Mouse (Mus musculus) heart, postnatal 4 days (tissue): ENCODE measurements around the gene Sfswap. TPM values are rescaled to one million over a fixed set of nuclear protein-coding genes. Genes with fewer than 3 reads are reported as not detected.
"Not testable (repeated sequence)": the region's sequence is repeated elsewhere in the genome, so short reads cannot be mapped to it uniquely, and the experiment has no call there.

Experiments
- DNase-seq: peaks from one replicate; pipeline ENCODE4 v3.0.0; 2021
- total RNA-seq, 2 experiments: library from RNA; stranded (reverse); gene quantifications; 2 replicates each; pipeline ENCODE4 v1.2.3; 2021

The Sfswap gene
- 10 to 100 TPM; 55.4 to 56.2 TPM for total RNA-seq

DNA sequence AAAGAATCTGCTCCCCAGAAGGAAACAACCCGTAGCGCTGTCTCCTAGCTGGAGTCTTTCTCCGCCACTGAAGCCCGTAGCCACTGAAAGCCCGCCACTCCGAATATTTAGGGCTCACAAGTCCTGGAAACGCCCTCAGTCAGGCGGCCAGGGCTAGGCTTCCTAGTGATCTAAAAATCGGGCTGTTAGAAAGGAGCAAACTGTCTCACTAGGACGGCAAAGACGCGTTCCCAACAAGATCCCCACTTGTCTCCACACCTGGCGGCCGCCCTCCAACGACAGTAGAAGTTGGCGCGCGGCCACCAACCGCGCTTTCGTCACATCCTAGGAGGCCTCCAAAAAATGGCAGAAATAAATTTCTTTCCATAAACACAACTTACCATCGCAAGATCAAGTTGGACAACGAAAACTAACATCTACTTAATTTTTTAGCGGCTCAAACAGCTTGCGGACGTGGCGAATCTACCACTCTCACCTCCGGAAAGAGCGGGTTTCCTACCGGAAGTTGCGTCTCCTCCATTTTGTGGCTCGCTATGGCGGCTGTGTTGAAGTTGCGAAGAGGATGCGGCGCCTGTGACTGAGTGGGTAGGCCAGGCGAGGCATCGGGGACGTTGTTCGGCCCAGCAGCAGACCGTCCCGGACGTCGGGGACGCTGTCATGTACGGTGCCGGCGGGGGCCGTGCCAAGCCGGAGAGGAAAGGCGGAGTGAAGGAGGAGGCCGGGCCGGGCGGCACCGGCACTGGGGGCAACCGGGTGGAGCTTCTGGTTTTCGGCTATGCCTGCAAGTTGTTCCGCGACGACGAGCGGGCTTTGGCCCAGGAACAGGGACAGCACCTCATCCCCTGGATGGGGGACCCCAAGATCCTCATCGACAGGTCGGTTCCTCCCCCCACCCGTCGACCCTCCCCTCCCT lies at the start of gene Sfswap:
TSS of gene Sfswap (plus strand) at position 500 of the 913 bp plus-strand sequence.
- peak; percentile 84 for DNase-seq

DNA sequence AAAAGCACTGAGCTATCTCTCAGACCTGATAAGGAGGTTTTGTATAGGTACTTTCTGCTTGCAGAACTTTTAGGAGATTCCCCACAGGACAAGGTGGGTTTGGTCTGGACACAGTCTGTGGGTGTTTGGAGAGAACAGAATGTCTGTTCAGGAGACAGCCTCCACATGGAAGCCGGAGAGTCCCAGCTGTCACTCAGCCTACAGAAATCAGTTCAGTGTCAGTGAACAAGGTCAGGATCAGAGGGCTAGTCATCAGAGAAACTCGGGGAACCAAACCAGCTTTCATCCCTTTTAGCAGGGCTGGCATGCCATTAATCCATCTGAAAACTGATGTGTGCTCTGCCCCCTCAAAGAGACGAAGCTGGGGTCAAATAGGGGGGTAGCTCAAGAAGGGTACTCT lies 48.5 kb upstream of the Sfswap start:
- DNase-seq, result no peak

DNA sequence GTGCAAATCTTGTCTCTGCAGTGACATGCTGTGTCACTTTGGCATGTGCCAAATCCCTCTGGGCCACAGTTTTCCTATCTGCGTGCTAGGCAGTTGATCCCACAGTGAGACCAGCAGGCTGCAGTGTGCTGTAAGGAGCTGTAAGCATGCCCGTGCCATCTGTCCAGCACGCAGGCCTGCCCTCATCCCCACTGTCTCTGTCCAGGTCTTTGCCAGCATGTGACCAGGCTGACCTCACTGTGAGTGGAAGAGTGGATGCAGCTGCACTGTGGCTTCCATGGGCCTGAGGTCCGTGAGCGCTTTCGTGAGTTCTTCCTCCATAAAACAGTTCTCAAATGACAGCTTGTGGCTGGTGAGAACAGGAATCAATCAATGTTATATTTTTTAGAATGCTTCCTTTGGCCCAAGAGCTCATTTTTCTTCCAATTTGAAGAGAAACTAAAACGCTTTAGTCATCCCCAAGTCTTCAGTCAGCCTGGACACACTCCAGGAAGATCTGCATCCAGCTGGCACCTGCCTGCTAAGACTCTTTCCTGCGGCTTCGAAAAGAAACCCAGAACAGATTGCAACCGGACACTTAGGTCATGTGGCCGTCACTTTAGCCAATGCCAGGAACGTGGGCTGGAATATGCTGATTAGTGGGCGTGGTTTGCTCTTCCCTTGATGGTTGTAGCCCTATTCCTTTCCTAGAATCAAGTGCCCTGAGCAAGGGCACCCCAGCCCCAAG lies 46.1 kb upstream of the Sfswap start:
- peak; percentile 84 for DNase-seq

DNA sequence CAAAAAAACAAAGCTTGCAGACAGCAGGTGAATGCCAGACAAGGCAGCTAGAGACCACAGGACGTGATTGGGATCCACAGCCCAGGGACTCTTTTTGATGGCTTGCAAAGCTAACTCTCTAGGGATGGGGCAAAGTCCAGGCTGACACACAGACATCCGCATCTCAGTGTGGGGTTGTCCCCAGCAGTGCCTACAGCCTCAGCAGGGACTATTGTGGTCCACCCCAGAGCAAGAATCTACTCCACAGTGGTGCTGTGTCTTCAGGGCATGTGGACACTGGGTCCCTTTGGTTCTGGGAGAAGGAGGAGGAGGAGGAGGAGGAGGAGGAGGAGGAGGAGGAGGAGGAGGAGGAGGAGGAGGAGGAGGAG lies 45.5 kb upstream of the Sfswap start:
- no peak for DNase-seq

DNA sequence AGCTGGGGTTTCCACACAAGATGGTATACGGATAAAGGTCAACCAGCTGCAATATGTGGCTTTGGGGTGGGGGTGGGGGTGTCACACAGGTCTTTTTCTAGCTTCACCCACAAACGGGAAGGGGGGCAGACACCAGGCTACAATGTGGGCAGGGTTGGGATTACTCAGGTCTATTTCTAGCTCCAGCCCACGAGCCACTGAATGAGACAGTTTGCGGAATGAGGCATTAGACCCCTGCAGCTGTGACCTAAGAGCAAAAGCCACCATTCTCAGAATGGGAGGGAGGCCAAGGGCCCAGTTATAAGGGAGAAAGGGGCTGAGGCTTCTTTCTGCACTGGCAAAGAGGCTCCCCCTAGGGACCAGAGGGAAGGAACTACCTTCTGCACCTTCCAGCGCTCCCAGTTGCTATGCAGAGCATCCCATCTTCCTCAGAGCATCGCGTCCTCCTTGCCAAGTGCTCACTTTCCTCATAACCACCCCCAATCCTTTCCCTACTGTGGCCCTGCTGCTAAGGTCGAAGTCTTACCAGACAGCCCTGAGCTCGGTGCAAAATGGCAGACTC lies 44.4 kb upstream of the Sfswap start:
- DNase-seq, result no peak

DNA sequence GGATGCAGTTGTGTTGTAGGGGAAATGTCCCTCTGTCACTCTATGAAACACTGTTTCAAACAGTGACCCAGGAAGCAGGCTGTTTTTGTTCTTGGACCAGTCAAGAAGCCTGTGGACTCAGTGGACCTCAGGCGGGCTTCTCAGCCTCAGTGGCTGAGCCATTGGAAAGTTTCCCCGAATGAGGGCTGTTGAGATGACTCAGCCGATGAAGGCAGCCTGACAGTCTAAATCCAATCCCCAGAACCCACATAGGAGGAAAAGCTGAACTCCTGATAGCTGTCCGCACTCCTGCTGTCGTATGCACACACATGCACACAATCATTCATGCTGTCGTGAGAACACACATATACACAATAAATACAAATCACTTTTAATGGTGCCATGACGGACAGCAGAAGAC lies 42.9 kb upstream of the Sfswap start:
- DNase-seq, result no peak

DNA sequence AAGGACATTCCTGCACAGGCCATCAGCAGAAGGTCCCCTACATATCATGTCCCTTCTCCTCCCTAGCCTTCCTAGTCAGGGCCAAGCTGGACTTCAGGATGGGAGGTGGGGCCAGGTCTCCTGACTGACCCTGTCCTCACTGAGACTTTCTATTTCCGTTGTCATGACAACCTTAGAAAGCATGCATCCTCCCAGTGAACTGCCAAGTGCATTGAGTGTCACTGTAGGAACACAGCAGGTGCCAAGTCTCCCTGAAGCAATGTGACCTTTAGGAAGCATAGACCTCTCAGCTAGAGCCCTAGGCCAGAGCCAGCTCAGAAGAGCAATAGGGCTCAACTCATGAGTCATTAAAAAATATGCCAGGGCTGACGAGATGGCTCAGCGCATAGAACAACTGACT lies 42.5 kb upstream of the Sfswap start:
- no peak for DNase-seq

DNA sequence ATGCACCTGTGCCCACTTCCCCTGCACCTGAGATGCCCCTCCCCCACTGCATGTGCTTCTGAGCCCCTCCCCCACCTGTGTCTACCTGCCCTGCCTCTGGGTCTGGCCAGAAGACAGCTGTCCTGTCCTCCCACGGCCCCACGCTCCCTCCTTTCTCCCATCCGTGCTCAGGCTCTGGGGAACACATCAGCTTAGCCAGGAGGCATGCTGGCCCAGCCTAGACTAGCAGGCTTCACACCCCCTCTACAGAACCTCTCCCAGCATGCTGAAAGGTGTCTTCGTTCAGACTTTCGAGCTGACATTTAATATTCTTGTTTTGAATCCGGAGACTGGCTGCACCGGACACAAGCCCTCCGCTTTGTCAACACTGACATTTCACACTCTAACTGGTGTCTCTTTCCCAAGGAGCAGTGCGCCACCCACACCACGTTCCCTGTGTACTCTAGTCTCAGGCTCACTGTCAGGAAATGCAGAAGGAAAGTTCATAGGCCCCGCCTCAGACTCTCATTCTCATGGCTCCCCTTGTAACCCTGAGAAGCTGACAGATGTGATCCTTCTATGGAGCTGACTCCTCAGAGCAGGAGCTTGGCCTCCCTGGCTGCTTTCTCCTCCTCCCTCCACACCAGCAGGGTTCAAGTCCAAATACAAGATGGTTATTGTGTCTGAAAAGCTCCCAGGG lies 40.1 kb upstream of the Sfswap start:
- peak; percentile 15 for DNase-seq

DNA sequence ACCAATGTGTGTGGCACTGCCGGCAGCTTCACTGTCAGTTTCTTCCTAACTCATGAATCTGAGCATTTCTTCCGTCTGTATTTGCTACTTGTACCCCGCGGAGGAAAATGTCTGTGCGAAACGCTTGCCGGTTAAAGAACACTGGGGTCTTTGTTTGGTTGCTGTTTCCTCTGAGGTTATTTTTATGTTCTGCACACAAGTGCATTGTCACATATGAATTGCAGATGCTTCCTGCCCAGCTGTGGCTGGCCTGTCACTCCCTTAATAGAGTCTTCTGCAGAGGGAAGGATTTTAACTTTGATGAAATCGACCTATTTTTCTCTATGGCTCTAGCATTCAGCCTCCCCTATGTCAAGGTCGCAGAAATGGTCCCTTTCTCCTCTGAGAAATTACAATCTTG lies 37.4 kb upstream of the Sfswap start:
- DNase-seq, result not testable (repeated sequence)

DNA sequence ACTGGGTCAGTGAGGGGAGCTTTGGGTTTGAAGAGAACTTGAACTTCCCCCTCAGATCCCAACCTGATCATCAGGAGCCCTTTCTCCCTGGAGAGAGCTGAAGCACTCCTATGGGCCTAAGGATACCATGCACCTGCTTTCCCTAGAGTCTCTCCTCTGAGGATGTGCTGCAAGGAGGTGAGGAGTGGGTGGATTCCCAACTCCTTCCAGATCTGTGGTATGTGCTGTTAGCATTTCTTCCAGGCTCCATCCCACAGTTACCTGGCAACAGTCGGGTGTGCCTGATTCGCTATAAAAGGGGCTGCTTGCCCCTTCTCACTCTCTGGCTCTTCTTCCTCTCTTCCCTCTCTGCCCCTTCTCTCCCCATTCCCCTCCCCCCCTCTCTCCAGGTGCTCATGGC lies 35.2 kb upstream of the Sfswap start:
- DNase-seq, result no peak

DNA sequence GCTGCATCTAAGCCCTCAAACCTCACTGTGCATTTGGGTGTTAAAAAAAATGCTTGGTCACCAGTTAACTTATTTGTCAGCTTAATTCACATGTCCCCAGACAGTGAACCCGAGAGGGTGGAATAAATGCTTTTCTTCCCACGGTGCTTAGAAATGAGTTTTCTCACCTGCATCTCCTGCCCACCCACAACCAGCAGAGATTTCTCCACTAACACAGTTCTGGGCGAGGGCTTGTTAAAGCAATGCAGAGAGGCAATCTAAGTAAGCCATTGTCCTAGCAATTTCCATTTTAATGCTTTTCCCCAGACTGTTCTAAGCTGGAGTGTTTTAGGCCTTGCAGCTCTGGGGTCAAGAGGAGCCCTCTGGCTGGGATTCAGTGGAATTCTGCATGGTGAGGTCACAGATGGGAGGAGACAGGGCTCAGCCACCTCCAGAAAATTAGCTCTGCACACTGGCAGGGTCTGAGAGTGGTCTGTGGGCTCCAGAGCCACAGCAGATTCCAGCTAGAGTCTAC lies 25.4 kb upstream of the Sfswap start:
- no peak for DNase-seq

DNA sequence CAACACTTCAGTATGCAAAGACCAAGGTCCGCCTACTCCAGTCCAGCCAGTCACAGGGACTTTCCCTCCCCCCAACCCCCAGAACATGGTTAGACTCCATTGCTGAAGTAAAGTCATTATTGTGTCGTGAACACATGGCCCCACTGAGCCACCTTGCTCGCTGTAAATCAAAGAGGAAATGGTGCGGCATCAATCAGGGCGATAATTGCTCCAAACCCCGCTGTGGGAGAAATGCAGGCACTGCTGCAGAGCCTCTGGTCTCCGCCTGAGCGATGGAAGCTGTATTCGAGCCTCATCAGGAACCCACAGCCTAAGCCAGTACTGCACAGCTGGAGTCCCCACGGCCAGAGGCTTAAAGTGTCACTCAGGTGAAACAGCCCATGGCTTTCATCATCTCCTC lies 11.1 kb upstream of the Sfswap start:
- no peak for DNase-seq

DNA sequence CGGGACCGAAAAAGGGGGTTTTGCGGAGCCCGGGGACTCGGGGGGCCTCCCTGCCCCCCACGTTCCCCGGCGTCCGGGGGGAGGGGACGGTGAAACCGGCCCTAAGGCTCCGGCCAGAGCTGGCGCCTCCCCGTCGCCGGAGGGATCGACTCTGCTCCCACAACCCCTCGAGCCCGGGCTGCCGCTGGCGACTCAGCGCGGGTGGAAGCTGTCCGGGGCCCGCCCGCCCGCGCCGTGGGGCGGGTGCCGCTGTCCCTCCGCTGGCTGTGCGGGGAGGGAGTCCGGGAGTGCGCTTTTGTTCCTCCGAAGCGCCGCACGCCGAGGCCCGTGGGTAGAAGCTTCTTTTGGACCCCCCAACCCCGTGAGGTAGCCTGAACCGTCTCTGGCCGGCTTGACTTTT lies 650 bp downstream of the Sfswap start:
- DNase-seq, result peak; percentile 13

DNA sequence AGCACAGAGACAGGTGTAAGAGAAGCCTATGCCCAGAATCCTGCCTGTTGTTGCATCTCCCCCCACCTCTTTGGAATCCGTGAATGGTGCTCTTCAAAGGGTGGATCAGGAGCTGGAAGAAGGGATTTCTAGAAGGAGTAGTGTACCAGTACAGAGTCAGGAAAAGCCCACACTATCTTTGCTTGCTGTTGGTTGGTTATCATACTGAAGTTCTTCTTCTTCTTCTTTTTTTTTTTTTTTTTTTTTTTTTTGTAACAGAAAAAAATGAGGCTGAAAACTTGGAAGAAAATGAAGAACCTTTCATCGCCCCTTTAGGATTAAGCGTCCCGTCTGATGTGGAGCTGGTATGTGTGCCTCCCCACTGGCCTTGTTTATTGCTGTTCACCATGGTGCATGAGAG lies 5.9 kb downstream of the Sfswap start:
- DNase-seq, result no peak

DNA sequence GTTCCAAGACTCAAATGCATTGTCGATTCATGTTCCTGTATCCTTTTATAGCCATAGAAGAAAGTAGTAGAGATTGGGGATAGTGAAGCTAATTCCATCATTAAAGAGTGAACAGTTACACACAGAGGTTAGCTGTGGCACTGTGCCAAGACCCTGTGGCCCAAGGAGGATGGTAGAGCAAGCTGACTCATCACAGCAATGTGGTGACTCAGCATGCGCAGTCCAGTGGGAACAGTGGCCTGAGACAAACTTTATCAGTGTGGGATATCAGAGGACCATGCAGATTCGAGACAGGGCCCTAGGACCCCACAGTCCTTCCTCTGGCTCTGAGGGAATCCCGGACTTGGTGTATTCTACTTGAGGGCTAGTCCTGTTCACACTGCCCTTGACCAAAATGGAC lies 17.2 kb downstream of the Sfswap start:
- DNase-seq, result peak; percentile 43

DNA sequence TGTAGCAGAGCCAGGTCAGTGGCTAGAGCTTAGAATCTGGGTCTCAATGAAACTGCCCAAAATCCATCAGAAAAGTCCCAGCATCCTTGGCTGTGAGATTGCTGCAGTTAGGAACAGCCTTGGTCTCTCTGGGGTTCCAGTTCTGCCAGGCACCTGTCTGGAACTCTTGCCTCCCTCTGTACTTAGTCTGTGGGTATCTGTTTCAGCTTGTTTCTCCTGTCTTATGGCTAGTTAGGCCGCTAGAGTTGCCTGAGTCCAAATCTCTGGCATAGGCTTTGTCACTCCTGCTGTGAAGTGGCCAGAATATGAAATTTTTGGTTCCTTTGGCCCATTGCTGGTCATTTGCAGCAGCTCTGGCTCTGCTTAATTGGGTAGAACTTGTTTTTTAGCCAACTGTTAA lies 17.8 kb downstream of the Sfswap start:
- DNase-seq, result no peak

DNA sequence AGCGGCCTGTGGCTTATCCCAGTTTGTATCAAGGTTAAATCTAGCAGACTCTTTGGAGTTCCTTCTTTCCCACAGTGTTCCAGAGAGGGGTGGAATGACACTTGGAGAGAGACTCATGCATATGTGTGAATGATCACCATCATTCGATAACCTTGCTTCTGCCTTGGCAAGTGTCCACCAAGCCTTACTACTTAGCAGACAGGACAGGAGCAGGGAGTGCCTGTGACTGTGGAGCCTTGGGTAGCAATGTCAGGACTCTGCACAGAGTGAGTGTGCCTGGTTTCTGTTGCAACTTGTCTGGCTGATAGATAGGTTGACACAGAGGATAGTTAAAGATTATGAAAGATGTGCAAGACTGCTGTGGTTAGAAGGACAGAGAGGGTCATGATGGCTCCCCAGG lies 18.6 kb downstream of the Sfswap start:
- no peak for DNase-seq

DNA sequence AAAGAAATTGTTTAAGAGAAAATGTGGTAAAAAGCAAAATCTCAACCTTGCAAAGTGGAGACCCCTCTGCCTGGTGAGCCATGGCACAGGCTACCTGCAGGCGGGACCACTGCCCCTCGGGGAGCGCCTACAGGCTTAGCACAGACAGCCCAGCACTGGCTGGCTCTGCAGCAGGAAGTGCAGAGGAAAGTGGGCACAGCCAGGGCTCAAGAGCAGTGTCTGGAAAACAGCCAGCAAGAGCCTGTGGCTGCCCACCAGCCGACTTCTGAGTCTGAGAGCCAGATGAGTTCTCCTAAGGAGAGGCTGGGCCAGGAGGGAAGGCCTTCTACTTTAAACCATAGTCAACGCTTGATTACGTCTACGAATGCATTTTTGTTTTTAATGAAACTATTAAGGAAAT lies 20.5 kb downstream of the Sfswap start:
- DNase-seq, result no peak

DNA sequence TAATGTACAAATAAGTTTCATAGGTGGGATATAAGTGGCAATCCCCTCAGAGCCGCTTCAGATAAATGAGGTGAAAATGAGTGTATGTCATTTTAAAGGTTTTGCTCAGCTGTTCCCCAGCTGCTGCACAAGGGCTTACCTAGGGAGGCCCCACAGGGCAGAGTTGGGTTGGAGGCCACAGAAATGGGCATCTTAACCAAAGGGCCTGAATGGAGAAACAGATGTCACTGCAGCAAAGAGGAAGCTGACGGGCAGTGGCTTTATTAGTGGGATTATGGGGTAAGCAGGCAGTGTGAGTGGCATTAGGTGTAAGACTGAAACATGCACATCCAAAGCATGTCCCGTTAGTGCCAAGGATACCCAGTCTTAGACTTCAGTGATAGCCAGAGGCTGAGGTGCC lies 20.9 kb downstream of the Sfswap start:
- DNase-seq, result no peak

DNA sequence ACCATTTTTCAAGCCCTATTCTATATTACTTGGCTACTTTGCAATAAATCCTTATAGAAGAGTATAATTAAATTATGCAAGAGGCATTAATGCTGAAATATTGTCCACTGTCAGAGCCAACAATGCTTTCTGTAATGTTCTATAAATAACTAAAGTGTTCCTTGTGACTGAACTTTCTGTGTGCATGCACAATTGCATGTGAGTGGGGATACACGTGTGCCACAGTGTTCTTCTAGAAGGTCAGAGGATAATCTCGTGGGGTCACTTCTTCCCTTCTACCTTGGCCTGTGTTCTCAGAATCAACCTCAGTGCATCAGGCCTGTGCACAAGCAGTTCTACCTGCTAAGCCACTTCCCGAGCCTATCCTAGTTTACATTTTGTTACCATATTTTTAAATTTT lies 22.1 kb downstream of the Sfswap start:
- DNase-seq, result no peak

DNA sequence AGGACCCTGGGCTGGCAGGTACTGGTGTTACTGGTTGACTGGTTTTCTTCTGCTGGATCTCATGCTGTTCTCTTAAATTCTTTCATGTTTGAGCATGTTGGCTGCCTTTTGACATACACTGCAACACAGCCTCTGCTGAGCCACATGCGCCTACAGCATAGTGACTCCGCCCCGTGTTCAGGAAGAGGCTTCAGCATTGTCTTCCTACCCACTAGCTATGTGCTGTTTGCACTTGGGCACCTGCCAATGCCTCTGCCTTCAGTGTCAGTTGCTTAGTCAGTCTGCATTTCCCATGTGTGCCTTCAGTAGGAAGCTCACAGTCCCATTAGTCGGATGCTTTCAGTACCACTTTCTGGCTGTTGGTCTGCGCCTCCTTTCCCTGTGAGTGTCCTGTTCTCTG lies 23.7 kb downstream of the Sfswap start:
- no peak for DNase-seq

DNA sequence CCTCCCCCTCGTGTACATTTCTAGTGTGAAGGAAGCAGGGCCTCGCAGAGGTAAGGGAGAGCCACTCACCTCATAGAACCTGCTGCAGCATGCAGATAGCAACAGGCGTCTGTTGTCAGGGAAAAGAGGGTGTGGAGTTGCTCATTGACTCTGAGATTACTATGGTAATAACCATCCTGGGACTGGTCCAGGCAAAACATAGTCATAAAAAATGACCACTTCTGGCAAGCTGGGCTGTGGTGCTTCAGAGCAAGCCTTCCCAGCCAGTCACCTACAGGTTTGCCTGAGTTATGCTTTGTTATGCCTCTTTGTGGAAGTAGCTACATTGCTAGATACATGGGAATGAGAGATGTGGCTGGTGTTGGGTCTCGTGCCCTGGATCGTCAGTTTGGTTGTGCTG lies 26.1 kb downstream of the Sfswap start:
- DNase-seq, result no peak

DNA sequence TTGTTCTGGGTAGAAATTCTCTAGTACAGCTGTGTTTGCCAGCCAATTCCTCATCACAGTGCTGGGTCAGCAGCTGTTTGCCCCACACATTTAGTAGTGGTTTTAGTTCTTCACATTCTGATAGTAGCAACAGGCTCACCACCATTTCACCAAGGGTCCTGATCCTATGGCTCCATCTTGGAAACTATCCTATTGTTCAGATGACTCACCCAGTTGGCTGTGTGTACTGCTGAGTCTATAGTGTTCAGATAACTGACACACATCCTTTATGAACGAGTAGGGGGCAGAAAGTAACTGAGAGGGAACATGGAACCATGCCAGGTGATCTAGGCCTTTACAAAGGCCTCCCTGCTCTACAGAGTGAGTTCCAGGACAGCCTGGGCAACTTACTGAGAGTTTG lies 28.6 kb downstream of the Sfswap start:
- DNase-seq, result no peak
